Comparison of ENCODE assay signal across 8 mouse cellular contexts in genomic region chr6:129237350-129238274, GRCm38 (mm10). TPM values are rescaled to one million over a fixed set of nuclear protein-coding genes. Genes with fewer than 3 reads are reported as not detected.
DNase-seq lines count a peak whose midpoint lies in the region; ATAC-seq and TF ChIP-seq lines count a peak whose summit lies in the region.

No protein-coding gene starts in this region.

- no peak overlapping the region for H3K27ac ChIP-seq in heart, embryonic 12.5 days (ENCODE audit: poor library complexity, severe bottlenecking)
- peak overlapping the region; percentile 83 for H3K27ac ChIP-seq in kidney, embryonic 16.5 days (ENCODE audit: low read length)
- peak overlapping the region; percentile 100 for H3K27ac ChIP-seq in liver, adult 2 months (replicated peaks; ENCODE audit: insufficient read depth, low read depth, low read length)

- H3K36me3 ChIP-seq in erythroblast, embryonic 14.5 days (ENCODE audit: control insufficient read depth): no peaks in the 10 kb centered on the region
- no peaks in the 10 kb centered on the region for H3K36me3 ChIP-seq in heart, embryonic 12.5 days
- no peaks in the 10 kb centered on the region for H3K36me3 ChIP-seq in kidney, embryonic 16.5 days (ENCODE audit: insufficient read depth, low read length)
- H3K36me3 ChIP-seq in liver, adult 2 months (ENCODE audit: control insufficient read depth, insufficient read depth, low read length): peaks cover 4% of the 10 kb centered on the region
- no peaks in the 10 kb centered on the region; the same call in 1 of the 2 replicates for H3K36me3 ChIP-seq in splenic B cell, adult 2 months (ENCODE audit: control insufficient read depth, insufficient read depth, low read length, poor library complexity, severe bottlenecking)

- H3K4me1 ChIP-seq in erythroblast, embryonic 14.5 days (ENCODE audit: control insufficient read depth): peaks cover 52% of the 10 kb centered on the region
- H3K4me1 ChIP-seq in heart, embryonic 12.5 days (replicated peaks): peaks cover 3% of the 10 kb centered on the region; the same call in 1 of the 2 replicates
- H3K4me1 ChIP-seq in kidney, embryonic 16.5 days (ENCODE audit: insufficient read depth, low read length): peaks cover 4% of the 10 kb centered on the region; the same call in 1 of the 2 replicates
- peaks cover 26% of the 10 kb centered on the region for H3K4me1 ChIP-seq in liver, adult 2 months (ENCODE audit: control insufficient read depth, insufficient read depth, low read length)

- DNase-seq in B cell, adult 2 months: peak; percentile 86 to 88
- peak; percentile 88 for DNase-seq in brain, adult 2 months (ENCODE audit: low read depth, low spot score)
- peak; percentile 93 for DNase-seq in liver, adult 2 months (ENCODE audit: extremely low read depth, low read depth, low spot score)
- DNase-seq in splenic B cell, adult 2 months (ENCODE audit: low read depth, low spot score): peak; percentile 93

- peak overlapping the region; percentile 71 for H3K4me2 ChIP-seq in heart, embryonic 12.5 days
- H3K4me2 ChIP-seq in kidney, embryonic 16.5 days (replicated peaks; ENCODE audit: low read depth, low read length): peak overlapping the region; percentile 55

- TF ChIP-seq POLR2A in liver, adult 2 months (IDR thresholded peaks at IDR 0.05; ENCODE audit: extremely low read depth, insufficient read depth, low read length): 0 out of 2 replicates have a peak, but pooled peaks have one; percentile 36

- TF ChIP-seq CTCF in liver, adult 2 months (IDR thresholded peaks at IDR 0.05; ENCODE audit: low read depth, low read length): peak; percentile 94

- H3K79me2 ChIP-seq in liver, adult 2 months (ENCODE audit: control insufficient read depth, insufficient read depth, low read length): peaks cover 29% of the 10 kb centered on the region

- peak overlapping the region; percentile 52 for H3K9ac ChIP-seq in heart, embryonic 12.5 days
- peak overlapping the region; percentile 61 for H3K9ac ChIP-seq in kidney, embryonic 16.5 days (replicated peaks; ENCODE audit: low read length)
- peak overlapping the region; percentile 97 for H3K9ac ChIP-seq in liver, adult 2 months (ENCODE audit: low read depth, low read length)

- H3K9me3 ChIP-seq in erythroblast, embryonic 14.5 days (ENCODE audit: control insufficient read depth, low read length): no peaks in the 10 kb centered on the region
- no peaks in the 10 kb centered on the region for H3K9me3 ChIP-seq in heart, embryonic 12.5 days (replicated peaks)
- no peaks in the 10 kb centered on the region for H3K9me3 ChIP-seq in kidney, embryonic 16.5 days (ENCODE audit: low read length)

- WGBS in heart, embryonic 12.5 days: 20% methylated on average over 16 of the region's 16 CpGs
- 12% methylated on average over 16 of the region's 16 CpGs for WGBS in kidney, embryonic 16.5 days
- WGBS in liver, adult 2 months: under 1% methylated on average over 16 of the region's 16 CpGs

- peak; percentile 89 for ATAC-seq in heart, embryonic 12.5 days (ENCODE audit: insufficient number of reproducible peaks, low FRiP score)
- peak; percentile 96 for ATAC-seq in kidney, embryonic 16.5 days (ENCODE audit: low FRiP score, low TSS enrichment)
- ATAC-seq in monocyte, adult 5-6 weeks (replicated peaks; ENCODE audit: insufficient number of reproducible peaks, low FRiP score, low TSS enrichment, poor library complexity, severe bottlenecking): peak; percentile 67

- no peaks in the 10 kb centered on the region for H3K27me3 ChIP-seq in erythroblast, embryonic 14.5 days (ENCODE audit: control insufficient read depth)
- no peaks in the 10 kb centered on the region for H3K27me3 ChIP-seq in heart, embryonic 12.5 days (replicated peaks)
- H3K27me3 ChIP-seq in kidney, embryonic 16.5 days (ENCODE audit: insufficient read depth, low read length): no peaks in the 10 kb centered on the region
- no peaks in the 10 kb centered on the region for H3K27me3 ChIP-seq in liver, adult 2 months (ENCODE audit: control insufficient read depth, insufficient read depth, low read length)
- H3K27me3 ChIP-seq in splenic B cell, adult 2 months (ENCODE audit: control insufficient read depth, insufficient read depth, low read length, poor library complexity, severe bottlenecking): no peaks in the 10 kb centered on the region

- peak overlapping the region; percentile 75 for H3K4me3 ChIP-seq in erythroblast, embryonic 14.5 days (replicated peaks)
- peak overlapping the region; percentile 65 for H3K4me3 ChIP-seq in heart, embryonic 12.5 days
- H3K4me3 ChIP-seq in kidney, embryonic 16.5 days (ENCODE audit: low read length): peak overlapping the region; percentile 55
- peak overlapping the region; percentile 69 for H3K4me3 ChIP-seq in liver, adult 2 months (ENCODE audit: insufficient read depth, low read depth, low read length)

RNA-seq across cellular contexts. Expression of gene Cd69, which starts 37.6 kb away (rescaled TPM):
- polyA plus RNA-seq in erythroblast, embryonic 14.5 days (2012): 0.02 and 0.04 TPM in 2 replicates
- polyA plus RNA-seq in heart, embryonic 12.5 days (2016; fragmentation: Nextera tagmentation; extraction: Ambion mirVana): not detected in 2 replicates
- polyA plus RNA-seq in kidney, embryonic 16.5 days (2015; fragmentation: Nextera tagmentation; extraction: Ambion mirVana): 0.13 TPM in 1 of 2 replicates, not detected in the other
- total RNA-seq in liver, adult 2 months (2014; rRNA removed): 0.74 and 1.1 TPM in 2 replicates
- polyA plus RNA-seq in liver, adult 2 months (2012; rRNA removed): 0.15 TPM in 1 of 2 replicates, not detected in the other
- 122 to 324 TPM (median 301 TPM) in 3 replicates for total RNA-seq in monocyte, adult 5-6 weeks (2017)

RNA-seq across cellular contexts. Expression of gene Clec2d, which starts 57.2 kb away (rescaled TPM):
- polyA plus RNA-seq in erythroblast, embryonic 14.5 days (2012): not detected in 2 replicates
- 0.14 and 0.21 TPM in 2 replicates for polyA plus RNA-seq in heart, embryonic 12.5 days (2016; fragmentation: Nextera tagmentation; extraction: Ambion mirVana)
- polyA plus RNA-seq in kidney, embryonic 16.5 days (2015; fragmentation: Nextera tagmentation; extraction: Ambion mirVana): 0.90 and 0.91 TPM in 2 replicates
- total RNA-seq in liver, adult 2 months (2014; rRNA removed): 521 and 532 TPM in 2 replicates
- 124 and 141 TPM in 2 replicates for polyA plus RNA-seq in liver, adult 2 months (2012; rRNA removed)
- 222 to 328 TPM (median 282 TPM) in 3 replicates for total RNA-seq in monocyte, adult 5-6 weeks (2017)

Comparison
In these comparisons a context has a peak if more than half of its experiments do, and no peak if none do; other contexts are left out.
1. RNA of gene Clec2d, which starts 57.2 kb away (polyA plus RNA-seq): 124 to 141 TPM in liver, adult 2 months; 0.90 to 0.91 TPM in kidney, embryonic 16.5 days, 0.14 to 0.21 TPM in heart, embryonic 12.5 days and not detected in erythroblast, embryonic 14.5 days; every median in the first group is over 10 times any median in the second.
2. Peak in every context shown above with its lines, with median percentiles within 50 percentile points of each other: DNase-seq, H3K4me3 ChIP-seq, ATAC-seq and H3K9ac ChIP-seq.